Mouse (Mus musculus): ENCODE measurements around the gene Olfr69. TPM values are rescaled to one million over a fixed set of nuclear protein-coding genes. Genes with fewer than 3 reads are reported as not detected.
"Not testable (repeated sequence)": the region's sequence is repeated elsewhere in the genome, so short reads cannot be mapped to it uniquely, and the experiment has no call there.

The Olfr69 gene
- total RNA-seq, 1 experiment, result not detected

DNA sequence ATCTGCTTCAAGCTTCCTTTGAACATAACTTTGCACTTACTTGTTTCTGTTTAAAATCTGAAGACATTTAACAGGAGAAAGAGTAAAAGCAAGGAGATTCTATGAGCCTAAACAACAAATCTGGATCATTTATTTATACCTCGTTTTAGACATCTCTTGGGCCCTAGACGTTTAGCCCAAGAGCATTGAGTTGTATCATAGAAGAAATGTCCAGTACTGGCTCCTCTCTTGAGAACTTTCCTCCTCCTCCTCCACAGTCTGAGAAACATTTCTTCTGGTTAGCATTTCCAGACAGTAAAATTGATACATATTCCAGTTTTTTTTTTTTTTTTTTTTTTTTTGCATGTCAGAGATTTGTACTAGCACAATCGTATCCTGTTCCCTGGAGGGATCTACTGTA, 20.3 kb upstream of the Olfr69 start, which contains the start of gene Olfr67:
Gene Olfr67, minus strand, starts transcription at position 101 of the 400 bp plus-strand sequence.
- TF ChIP-seq ZC3H11A (IDR thresholded peaks at IDR 0.05; ENCODE audit: borderline replicate concordance, low read depth, low read length), result no peak
- TF ChIP-seq CHD2 (IDR thresholded peaks at IDR 0.05; ENCODE audit: low read depth, low read length), result no peak
- no peak for TF ChIP-seq ZNF384 (IDR thresholded peaks at IDR 0.05; ENCODE audit: low read depth, low read length)
- TF ChIP-seq MAFK (IDR thresholded peaks at IDR 0.05; ENCODE audit: insufficient read depth, low read depth, low read length), result no peak
- TF ChIP-seq HCFC1 (IDR thresholded peaks at IDR 0.05; ENCODE audit: borderline replicate concordance, insufficient read depth, low read length), result no peak
- in situ Hi-C loops (cut with MboI; ENCODE audit: low sequenced_read_pairs in 2 of 2, unreplicated experiment in 2 of 2), result no loop called here
- Histone ChIP-seq H3K9ac (ENCODE audit: insufficient read depth, low read depth, low read length, poor library complexity, severe bottlenecking) (no peak within 1 kb of the TSS), H3K27ac (ENCODE audit: insufficient read depth, low read depth, low read length, poor library complexity, severe bottlenecking) (no peak within 1 kb of the TSS), H3K4me3 (ENCODE audit: insufficient read depth in 1 of 2, low read depth in 1 of 2, low read length in 2 of 2, poor library complexity in 1 of 2, severe bottlenecking in 1 of 2) (no peak within 1 kb of the TSS), H3K36me3 (ENCODE audit: control insufficient read depth, insufficient read depth, low read length, poor library complexity, severe bottlenecking) (no peaks in the 10 kb centered on the region), H3K9me3 (ENCODE audit: control insufficient read depth, insufficient read depth, low read depth, low read length) (no peaks in the 10 kb centered on the region), H3K4me1 (ENCODE audit: control insufficient read depth in 2 of 2, insufficient read depth in 2 of 2, low read length in 2 of 2, poor library complexity in 1 of 2) (no peaks in the 10 kb centered on the region)
- DNase-seq (ENCODE audit: low read depth, low spot score), result no peak

DNA sequence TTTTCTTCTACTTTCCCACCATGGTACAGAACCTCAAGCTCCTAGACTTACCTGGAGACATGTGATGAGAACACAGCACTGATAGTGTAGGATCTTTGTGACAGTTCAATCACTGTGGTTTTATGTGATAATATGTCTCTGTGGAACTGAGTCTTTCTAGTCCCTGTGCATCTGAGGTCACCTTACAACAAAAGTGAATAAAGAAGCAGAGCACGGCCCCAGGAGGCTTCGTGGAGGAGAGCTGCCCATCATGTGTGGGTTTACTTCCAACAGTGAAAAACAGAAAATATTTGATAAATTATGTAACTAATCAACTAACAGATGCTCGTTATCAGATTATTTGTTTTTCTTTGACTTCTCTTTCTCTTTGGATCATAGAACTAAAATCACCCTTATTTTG, 8.2 kb upstream of the Olfr69 start, which contains the start of gene Olfr68:
Gene Olfr68, minus strand, starts transcription at position 101 of the 400 bp plus-strand sequence.
- in situ Hi-C loops (cut with MboI; ENCODE audit: low sequenced_read_pairs in 2 of 2, unreplicated experiment in 2 of 2), result no loop called here
- Histone ChIP-seq H3K9ac (ENCODE audit: insufficient read depth, low read depth, low read length, poor library complexity, severe bottlenecking) (no peak within 1 kb of the TSS), H3K36me3 (ENCODE audit: control insufficient read depth, insufficient read depth, low read length, poor library complexity, severe bottlenecking) (no peaks in the 10 kb centered on the region), H3K4me3 (ENCODE audit: insufficient read depth in 1 of 2, low read depth in 1 of 2, low read length in 2 of 2, poor library complexity in 1 of 2, severe bottlenecking in 1 of 2) (no peak within 1 kb of the TSS), H3K9me3 (ENCODE audit: control insufficient read depth, insufficient read depth, low read depth, low read length) (no peaks in the 10 kb centered on the region), H3K4me1 (ENCODE audit: control insufficient read depth in 2 of 2, insufficient read depth in 2 of 2, low read length in 2 of 2, poor library complexity in 1 of 2) (no peaks in the 10 kb centered on the region), H3K27ac (ENCODE audit: insufficient read depth, low read depth, low read length, poor library complexity, severe bottlenecking) (no peak within 1 kb of the TSS)
- no peak for TF ChIP-seq CHD2 (IDR thresholded peaks at IDR 0.05; ENCODE audit: low read depth, low read length)
- no peak for TF ChIP-seq ZC3H11A (IDR thresholded peaks at IDR 0.05; ENCODE audit: borderline replicate concordance, low read depth, low read length)
- no peak for TF ChIP-seq MAFK (IDR thresholded peaks at IDR 0.05; ENCODE audit: insufficient read depth, low read depth, low read length)
- no peak for TF ChIP-seq HCFC1 (IDR thresholded peaks at IDR 0.05; ENCODE audit: borderline replicate concordance, insufficient read depth, low read length)
- TF ChIP-seq ZNF384 (IDR thresholded peaks at IDR 0.05; ENCODE audit: low read depth, low read length), result no peak
- DNase-seq (ENCODE audit: low read depth, low spot score), result no peak

DNA sequence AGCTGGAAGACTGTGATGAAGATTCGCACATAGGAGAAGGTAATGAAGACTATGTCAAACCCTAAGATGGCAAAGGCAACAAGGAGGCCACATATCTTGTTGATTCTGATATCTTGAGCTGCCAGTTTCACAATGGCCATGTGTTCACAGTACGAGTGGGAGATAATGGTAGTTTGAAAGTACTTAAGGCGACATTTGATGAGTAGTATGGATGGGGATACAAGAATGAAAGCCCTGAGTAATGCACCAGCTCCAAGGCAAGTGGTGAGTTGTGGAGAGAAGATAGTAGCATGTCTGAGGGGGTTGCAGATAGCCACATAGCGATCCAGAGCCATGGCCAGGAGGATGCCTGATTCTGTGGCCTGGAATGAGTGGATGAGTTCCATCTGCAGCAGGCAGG, 6.3 kb upstream of the Olfr69 start:
- H3K4me1 ChIP-seq (ENCODE audit: control insufficient read depth in 2 of 2, insufficient read depth in 2 of 2, low read length in 2 of 2, poor library complexity in 1 of 2); H3K9me3 ChIP-seq (ENCODE audit: control insufficient read depth, insufficient read depth, low read depth, low read length); H3K27ac ChIP-seq (ENCODE audit: insufficient read depth, low read depth, low read length, poor library complexity, severe bottlenecking); H3K4me3 ChIP-seq (ENCODE audit: insufficient read depth in 1 of 2, low read depth in 1 of 2, low read length in 2 of 2, poor library complexity in 1 of 2, severe bottlenecking in 1 of 2); in situ Hi-C loops (cut with MboI; ENCODE audit: low sequenced_read_pairs in 2 of 2, unreplicated experiment in 2 of 2); DNase-seq (ENCODE audit: low read depth, low spot score); H3K36me3 ChIP-seq (ENCODE audit: control insufficient read depth, insufficient read depth, low read length, poor library complexity, severe bottlenecking); H3K9ac ChIP-seq (ENCODE audit: insufficient read depth, low read depth, low read length, poor library complexity, severe bottlenecking): not testable (repeated sequence)

DNA sequence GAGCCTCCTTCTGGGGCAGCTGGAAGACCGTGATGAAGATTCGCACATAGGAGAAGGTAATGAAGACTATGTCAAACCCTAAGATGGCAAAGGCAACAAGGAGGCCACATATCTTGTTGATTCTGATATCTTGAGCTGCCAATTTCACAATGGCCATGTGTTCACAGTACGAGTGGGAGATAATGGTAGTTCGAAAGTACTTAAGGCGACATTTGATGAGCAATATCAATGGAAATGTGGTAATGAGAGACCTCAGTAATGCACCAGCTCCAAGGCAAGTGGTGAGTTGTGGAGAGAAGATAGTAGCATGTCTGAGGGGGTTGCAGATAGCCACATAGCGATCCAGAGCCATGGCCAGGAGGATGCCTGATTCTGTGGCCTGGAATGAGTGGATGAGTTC, 3.7 kb downstream of the Olfr69 start:
- H3K9ac ChIP-seq (ENCODE audit: insufficient read depth, low read depth, low read length, poor library complexity, severe bottlenecking); H3K27ac ChIP-seq (ENCODE audit: insufficient read depth, low read depth, low read length, poor library complexity, severe bottlenecking); H3K4me1 ChIP-seq (ENCODE audit: control insufficient read depth in 2 of 2, insufficient read depth in 2 of 2, low read length in 2 of 2, poor library complexity in 1 of 2); DNase-seq (ENCODE audit: low read depth, low spot score); H3K4me3 ChIP-seq (ENCODE audit: insufficient read depth in 1 of 2, low read depth in 1 of 2, low read length in 2 of 2, poor library complexity in 1 of 2, severe bottlenecking in 1 of 2); H3K36me3 ChIP-seq (ENCODE audit: control insufficient read depth, insufficient read depth, low read length, poor library complexity, severe bottlenecking); H3K9me3 ChIP-seq (ENCODE audit: control insufficient read depth, insufficient read depth, low read depth, low read length); in situ Hi-C loops (cut with MboI; ENCODE audit: low sequenced_read_pairs in 2 of 2, unreplicated experiment in 2 of 2): not testable (repeated sequence)

DNA sequence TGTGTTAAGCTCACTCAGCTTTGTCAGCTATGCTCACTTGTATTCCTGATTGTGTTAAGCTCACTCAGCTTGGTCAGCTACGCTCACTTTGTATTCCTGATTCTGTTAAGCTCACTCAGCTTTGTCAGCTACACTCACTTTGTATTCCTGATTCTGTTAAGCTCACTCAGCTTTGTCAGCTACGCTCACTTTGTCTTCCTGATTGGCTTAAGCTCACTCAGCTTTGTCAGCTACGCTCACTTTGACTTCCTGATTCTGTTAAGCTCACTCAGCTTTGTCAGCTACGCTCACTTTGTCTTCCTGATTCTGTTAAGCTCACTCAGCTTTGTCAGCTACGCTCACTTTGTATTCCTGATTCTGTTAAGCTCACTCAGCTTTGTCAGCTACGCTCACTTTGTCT, 9.2 kb downstream of the Olfr69 start:
- H3K36me3 ChIP-seq (ENCODE audit: control insufficient read depth, insufficient read depth, low read length, poor library complexity, severe bottlenecking); H3K4me1 ChIP-seq (ENCODE audit: control insufficient read depth in 2 of 2, insufficient read depth in 2 of 2, low read length in 2 of 2, poor library complexity in 1 of 2); H3K9me3 ChIP-seq (ENCODE audit: control insufficient read depth, insufficient read depth, low read depth, low read length); in situ Hi-C loops (cut with MboI; ENCODE audit: low sequenced_read_pairs in 2 of 2, unreplicated experiment in 2 of 2); H3K4me3 ChIP-seq (ENCODE audit: insufficient read depth in 1 of 2, low read depth in 1 of 2, low read length in 2 of 2, poor library complexity in 1 of 2, severe bottlenecking in 1 of 2); H3K27ac ChIP-seq (ENCODE audit: insufficient read depth, low read depth, low read length, poor library complexity, severe bottlenecking); H3K9ac ChIP-seq (ENCODE audit: insufficient read depth, low read depth, low read length, poor library complexity, severe bottlenecking); DNase-seq (ENCODE audit: low read depth, low spot score): not testable (repeated sequence)

Measured in ES-E14 (cell line).